Mouse (Mus musculus) forebrain, embryonic 14.5 days (tissue): ENCODE results near the gene Dock6. TPM values are rescaled to one million over a fixed set of nuclear protein-coding genes. Genes with fewer than 3 reads are reported as not detected.
"Not testable (repeated sequence)": the region's sequence is repeated elsewhere in the genome, so short reads cannot be mapped to it uniquely, and the experiment has no call there.

Experiments used
- ATAC-seq: fragments of 200-750 bp; cut with Nextera tagmentation; 2 replicates; pipeline ENCODE4 v1.8.0; 2017; ENCODE audit warnings: mild to moderate bottlenecking, moderate library complexity
- DNase-seq: peaks from one replicate; pipeline ENCODE4 v3.0.0-alpha.2; 2015; ENCODE audit warnings: low spot score
- H3K27ac ChIP-seq: fragments of 300-500 bp; sonication (generic); 2 replicates; pipeline ENCODE4 v1.5.1; 2014; ENCODE audit warnings: low read depth, mild to moderate bottlenecking, control low read depth, low read length, moderate library complexity
- H3K27me3 ChIP-seq: fragments of 300-500 bp; sonication (generic); replicated peaks from 2 replicates; pipeline ENCODE4 v1.6.1; 2014; ENCODE audit warnings: low read length, control low read depth, mixed read lengths; ENCODE audit not compliant: control insufficient read depth, insufficient read depth
- H3K36me3 ChIP-seq: fragments of 300-500 bp; sonication (generic); 2 replicates; pipeline ENCODE4 v1.6.1; 2014; ENCODE audit warnings: low read length, control low read depth; ENCODE audit not compliant: control insufficient read depth, insufficient read depth
- H3K4me1 ChIP-seq: fragments of 300-500 bp; sonication (generic); 2 replicates; pipeline ENCODE4 v1.6.1; 2014; ENCODE audit warnings: antibody characterized with exemption, low read length, control low read depth; ENCODE audit not compliant: control insufficient read depth, insufficient read depth
- H3K4me2 ChIP-seq: fragments of 300-500 bp; sonication (generic); 2 replicates; pipeline ENCODE4 v1.6.1; 2014; ENCODE audit warnings: mild to moderate bottlenecking, control low read depth, low read length
- H3K4me3 ChIP-seq: fragments of 300-500 bp; sonication (generic); 2 replicates; pipeline ENCODE4 v1.5.1; 2014; ENCODE audit warnings: low read depth, low read length, control low read depth
- H3K9ac ChIP-seq: fragments of 300-500 bp; sonication (generic); 2 replicates; pipeline ENCODE4 v1.6.1; 2014; ENCODE audit warnings: mild to moderate bottlenecking, low read length, control low read depth, moderate library complexity
- H3K9me3 ChIP-seq: fragments of 300-500 bp; sonication (generic); replicated peaks from 2 replicates; pipeline ENCODE4 v1.6.1; 2016; ENCODE audit warnings: low read length, control low read depth, mixed read lengths; ENCODE audit not compliant: control insufficient read depth
- WGBS: fragments of 180-500 bp; shearing (Covaris S2); extraction: QIAGEN DNeasy Blood & Tissue Kit; methylation state at CpG from one replicate; pipeline ENCODE4 v1.1.7; 2014; 5-methylcytosine and 5-hydroxymethylcytosine counted together
- polyA plus RNA-seq: library from polyadenylated mRNA; unstranded; fragments of >200 nt; fragmentation: Nextera tagmentation; extraction: Ambion mirVana; gene quantifications from 2 replicates; pipeline ENCODE4 v1.2.1, GENCODE M21; 2014

The Dock6 gene
- polyA plus RNA-seq, 1 experiment from 2014 or later, result 6.7 TPM

- H3K36me3 ChIP-seq, result no peaks in the 10 kb centered on the region
- no peak for DNase-seq
- H3K4me2 ChIP-seq, result no peak overlapping the region
- H3K9ac ChIP-seq, result no peak overlapping the region
- no peak overlapping the region for H3K4me3 ChIP-seq
- no peaks in the 10 kb centered on the region for H3K27me3 ChIP-seq
- H3K4me1 ChIP-seq, result peaks cover 7% of the 10 kb centered on the region
- WGBS, result 83% methylated on average over 3 of the region's 3 CpGs
- H3K9me3 ChIP-seq, result no peaks in the 10 kb centered on the region
- no peak overlapping the region for H3K27ac ChIP-seq
- no peak for ATAC-seq
These were observed 55.5 kb downstream of the Dock6 start for GRCm38 (mm10) chr9:21796919-21797318.

GRCm38 (mm10) chr9:21796259-21796658, 56.2 kb downstream of the Dock6 start:
- no peak overlapping the region for H3K4me3 ChIP-seq
- WGBS, result 77% methylated on average over 3 of the region's 3 CpGs
- no peak for ATAC-seq
- H3K27me3 ChIP-seq, result no peaks in the 10 kb centered on the region
- no peak for DNase-seq
- no peak overlapping the region for H3K4me2 ChIP-seq
- H3K36me3 ChIP-seq, result no peaks in the 10 kb centered on the region
- H3K4me1 ChIP-seq, result peaks cover 7% of the 10 kb centered on the region
- H3K9ac ChIP-seq, result no peak overlapping the region
- H3K27ac ChIP-seq, result no peak overlapping the region
- no peaks in the 10 kb centered on the region for H3K9me3 ChIP-seq

- 90% methylated on average over 5 of the region's 5 CpGs for WGBS
- DNase-seq (no peak), ATAC-seq (no peak)
- Histone ChIP-seq H3K36me3 (no peaks in the 10 kb centered on the region), H3K9me3 (no peaks in the 10 kb centered on the region), H3K9ac (no peak overlapping the region), H3K27ac (no peak overlapping the region), H3K4me3 (no peak overlapping the region), H3K27me3 (no peaks in the 10 kb centered on the region), H3K4me1 (peaks cover 7% of the 10 kb centered on the region), H3K4me2 (no peak overlapping the region)
These were observed 56.9 kb downstream of the Dock6 start for GRCm38 (mm10) chr9:21795579-21795978.

GRCm38 (mm10) chr9:21794925-21795324, 57.5 kb downstream of the Dock6 start:
- 96% methylated on average over 25 of the region's 25 CpGs for WGBS
- no peak overlapping the region for H3K9ac ChIP-seq
- peaks cover 7% of the 10 kb centered on the region for H3K4me1 ChIP-seq
- no peaks in the 10 kb centered on the region for H3K9me3 ChIP-seq
- no peak overlapping the region for H3K27ac ChIP-seq
- H3K4me2 ChIP-seq, result no peak overlapping the region
- no peak overlapping the region for H3K4me3 ChIP-seq
- H3K27me3 ChIP-seq, result no peaks in the 10 kb centered on the region
- DNase-seq (no peak), ATAC-seq (no peak)
- no peaks in the 10 kb centered on the region for H3K36me3 ChIP-seq

- ATAC-seq, result no peak
- Histone ChIP-seq H3K27me3 (no peaks in the 10 kb centered on the region), H3K36me3 (no peaks in the 10 kb centered on the region), H3K4me1 (peaks cover 7% of the 10 kb centered on the region), H3K27ac (no peak overlapping the region), H3K9ac (no peak overlapping the region), H3K4me3 (no peak overlapping the region), H3K9me3 (no peaks in the 10 kb centered on the region), H3K4me2 (no peak overlapping the region)
- no peak for DNase-seq
- WGBS, result 95% methylated on average over 18 of the region's 18 CpGs
These were observed 58.0 kb downstream of the Dock6 start for GRCm38 (mm10) chr9:21794344-21794834.

GRCm38 (mm10) chr9:21793507-21793906, 58.9 kb downstream of the Dock6 start:
- not testable (repeated sequence) for ATAC-seq, H3K4me1 ChIP-seq, H3K27ac ChIP-seq, DNase-seq, H3K27me3 ChIP-seq, H3K9me3 ChIP-seq, H3K4me2 ChIP-seq, H3K36me3 ChIP-seq, H3K9ac ChIP-seq, H3K4me3 ChIP-seq
- 97% methylated on average over 6 of the region's 6 CpGs for WGBS

- H3K9ac ChIP-seq, result no peak overlapping the region
- H3K4me1 ChIP-seq, result no peaks in the 10 kb centered on the region
- H3K9me3 ChIP-seq, result no peaks in the 10 kb centered on the region
- no peak overlapping the region for H3K4me3 ChIP-seq
- DNase-seq (peak; percentile 77), ATAC-seq (peak; percentile 74)
- no peak overlapping the region for H3K4me2 ChIP-seq
- H3K27me3 ChIP-seq, result no peaks in the 10 kb centered on the region
- H3K36me3 ChIP-seq, result no peaks in the 10 kb centered on the region
- 52% methylated on average over 8 of the region's 8 CpGs for WGBS
- no peak overlapping the region; the same call in 1 of the 2 replicates for H3K27ac ChIP-seq
These were observed 59.8 kb downstream of the Dock6 start for GRCm38 (mm10) chr9:21792644-21793043.

GRCm38 (mm10) chr9:21791861-21792260, 60.6 kb downstream of the Dock6 start:
- no peaks in the 10 kb centered on the region for H3K36me3 ChIP-seq
- H3K9ac ChIP-seq, result no peak overlapping the region
- no peaks in the 10 kb centered on the region for H3K9me3 ChIP-seq
- H3K4me3 ChIP-seq, result no peak overlapping the region
- ATAC-seq (no peak), DNase-seq (no peak)
- no peaks in the 10 kb centered on the region for H3K4me1 ChIP-seq
- H3K27me3 ChIP-seq, result no peaks in the 10 kb centered on the region
- WGBS, result 81% methylated on average over 8 of the region's 8 CpGs
- no peak overlapping the region for H3K4me2 ChIP-seq
- no peak overlapping the region for H3K27ac ChIP-seq

- Histone ChIP-seq H3K36me3 (no peaks in the 10 kb centered on the region), H3K4me2 (no peak overlapping the region), H3K9me3 (no peaks in the 10 kb centered on the region), H3K9ac (no peak overlapping the region), H3K4me1 (no peaks in the 10 kb centered on the region), H3K27me3 (no peaks in the 10 kb centered on the region), H3K4me3 (no peak overlapping the region), H3K27ac (no peak overlapping the region)
- no peak for DNase-seq
- no peak for ATAC-seq
- 83% methylated on average over 9 of the region's 9 CpGs for WGBS
These were observed 64.2 kb downstream of the Dock6 start for GRCm38 (mm10) chr9:21788234-21788633.
